Mouse (Mus musculus): ENCODE measurements around the gene Plcl2. TPM values are rescaled to one million over a fixed set of nuclear protein-coding genes. Genes with fewer than 3 reads are reported as not detected.
"Not testable (repeated sequence)": the region's sequence is repeated elsewhere in the genome, so short reads cannot be mapped to it uniquely, and the experiment has no call there.

The Plcl2 gene
- polyA plus RNA-seq, 1 experiment from 2014 or later, result 6.0 TPM

- Histone ChIP-seq H3K4me1 (peaks cover 4% of the 10 kb centered on the region), H3K4me3 (no peak overlapping the region), H3K27me3 (replicated peaks; ENCODE audit: low read depth, poor library complexity, severe bottlenecking) (no peaks in the 10 kb centered on the region), H3K36me3 (replicated peaks) (no peaks in the 10 kb centered on the region; the same call in 1 of the 2 replicates), H3K27ac (replicated peaks) (no peak overlapping the region), H3K9me3 (no peaks in the 10 kb centered on the region)
- WGBS, result 93% methylated on average over 7 of the region's 7 CpGs
- no peak for DNase-seq (ENCODE audit: low spot score)
Measured at GRCm38 (mm10) chr17:50620794-50621537, 111.8 kb downstream of the Plcl2 start.

GRCm38 (mm10) chr17:50621996-50622395 is 112.8 kb downstream of the Plcl2 start:
- H3K4me3 ChIP-seq, result no peak overlapping the region
- peaks cover 4% of the 10 kb centered on the region for H3K4me1 ChIP-seq
- H3K36me3 ChIP-seq (replicated peaks), result no peaks in the 10 kb centered on the region
- H3K27me3 ChIP-seq (replicated peaks; ENCODE audit: low read depth, poor library complexity, severe bottlenecking), result no peaks in the 10 kb centered on the region
- H3K9me3 ChIP-seq, result no peaks in the 10 kb centered on the region
- no peak overlapping the region for H3K27ac ChIP-seq (replicated peaks)
- no peak for DNase-seq (ENCODE audit: low spot score)
- 78% methylated on average over 3 of the region's 3 CpGs for WGBS

- Histone ChIP-seq H3K4me1 (peaks cover 4% of the 10 kb centered on the region), H3K36me3 (replicated peaks) (0 out of 2 replicates have a peak, but pooled peaks cover 3% of the 10 kb centered on the region), H3K9me3 (no peaks in the 10 kb centered on the region), H3K27me3 (replicated peaks; ENCODE audit: low read depth, poor library complexity, severe bottlenecking) (no peaks in the 10 kb centered on the region), H3K4me3 (no peak overlapping the region), H3K27ac (replicated peaks) (no peak overlapping the region)
- 90% methylated on average over 4 of the region's 4 CpGs for WGBS
- no peak for DNase-seq (ENCODE audit: low spot score)
Measured at GRCm38 (mm10) chr17:50625584-50625983, 116.4 kb downstream of the Plcl2 start.

GRCm38 (mm10) chr17:50627658-50628057 is 118.5 kb downstream of the Plcl2 start:
- H3K27ac ChIP-seq (replicated peaks), result no peak overlapping the region
- H3K27me3 ChIP-seq (replicated peaks; ENCODE audit: low read depth, poor library complexity, severe bottlenecking), result no peaks in the 10 kb centered on the region
- no peaks in the 10 kb centered on the region for H3K4me1 ChIP-seq
- 92% methylated on average over 3 of the region's 3 CpGs for WGBS
- no peaks in the 10 kb centered on the region for H3K9me3 ChIP-seq
- H3K36me3 ChIP-seq (replicated peaks), result 0 out of 2 replicates have a peak, but pooled peaks cover 3% of the 10 kb centered on the region
- DNase-seq (ENCODE audit: low spot score), result no peak
- H3K4me3 ChIP-seq, result no peak overlapping the region

- no peak overlapping the region for H3K27ac ChIP-seq (replicated peaks)
- H3K4me1 ChIP-seq, result no peaks in the 10 kb centered on the region
- H3K9me3 ChIP-seq, result no peaks in the 10 kb centered on the region
- H3K36me3 ChIP-seq (replicated peaks), result 0 out of 2 replicates have a peak, but pooled peaks cover 3% of the 10 kb centered on the region
- no peak for DNase-seq (ENCODE audit: low spot score)
- no peaks in the 10 kb centered on the region for H3K27me3 ChIP-seq (replicated peaks; ENCODE audit: low read depth, poor library complexity, severe bottlenecking)
- H3K4me3 ChIP-seq, result no peak overlapping the region
Measured at GRCm38 (mm10) chr17:50628716-50629115, 119.5 kb downstream of the Plcl2 start.

- H3K27me3 ChIP-seq (replicated peaks; ENCODE audit: low read depth, poor library complexity, severe bottlenecking); H3K36me3 ChIP-seq (replicated peaks); H3K27ac ChIP-seq (replicated peaks); H3K4me1 ChIP-seq; DNase-seq (ENCODE audit: low spot score); H3K9me3 ChIP-seq; H3K4me3 ChIP-seq: not testable (repeated sequence)
Measured at GRCm38 (mm10) chr17:50630992-50631391, 121.8 kb downstream of the Plcl2 start.

- no peaks in the 10 kb centered on the region for H3K36me3 ChIP-seq (replicated peaks)
- H3K4me3 ChIP-seq, result no peak overlapping the region
- no peak overlapping the region for H3K27ac ChIP-seq (replicated peaks)
- H3K27me3 ChIP-seq (replicated peaks; ENCODE audit: low read depth, poor library complexity, severe bottlenecking), result no peaks in the 10 kb centered on the region
- H3K4me1 ChIP-seq, result no peaks in the 10 kb centered on the region
- WGBS, result 83% methylated on average over 7 of the region's 7 CpGs
- H3K9me3 ChIP-seq, result no peaks in the 10 kb centered on the region
- DNase-seq (ENCODE audit: low spot score), result no peak
Measured at GRCm38 (mm10) chr17:50634008-50634871, 125.0 kb downstream of the Plcl2 start.

- Histone ChIP-seq H3K9me3 (no peaks in the 10 kb centered on the region), H3K27ac (replicated peaks) (no peak overlapping the region), H3K36me3 (replicated peaks) (peaks cover 2% of the 10 kb centered on the region; the same call in 1 of the 2 replicates), H3K4me1 (no peaks in the 10 kb centered on the region), H3K4me3 (no peak overlapping the region), H3K27me3 (replicated peaks; ENCODE audit: low read depth, poor library complexity, severe bottlenecking) (no peaks in the 10 kb centered on the region)
- no peak for DNase-seq (ENCODE audit: low spot score)
- WGBS, result 91% methylated on average over 8 of the region's 8 CpGs
Measured at GRCm38 (mm10) chr17:50635961-50636585, 126.9 kb downstream of the Plcl2 start.

GRCm38 (mm10) chr17:50638791-50639190 is 129.6 kb downstream of the Plcl2 start:
- WGBS, result 87% methylated on average over 3 of the region's 3 CpGs
- H3K36me3 ChIP-seq (replicated peaks), result peaks cover 9% of the 10 kb centered on the region; the same call in 1 of the 2 replicates
- no peak overlapping the region for H3K27ac ChIP-seq (replicated peaks)
- DNase-seq (ENCODE audit: low spot score), result no peak
- H3K9me3 ChIP-seq, result no peaks in the 10 kb centered on the region
- H3K4me3 ChIP-seq, result no peak overlapping the region
- H3K4me1 ChIP-seq, result peaks cover 8% of the 10 kb centered on the region
- H3K27me3 ChIP-seq (replicated peaks; ENCODE audit: low read depth, poor library complexity, severe bottlenecking), result no peaks in the 10 kb centered on the region

GRCm38 (mm10) chr17:50641076-50641610 is 131.9 kb downstream of the Plcl2 start:
- Histone ChIP-seq H3K27ac (replicated peaks) (no peak overlapping the region), H3K4me1 (peaks cover 12% of the 10 kb centered on the region), H3K36me3 (replicated peaks) (peaks cover 9% of the 10 kb centered on the region; the same call in 1 of the 2 replicates), H3K27me3 (replicated peaks; ENCODE audit: low read depth, poor library complexity, severe bottlenecking) (no peaks in the 10 kb centered on the region), H3K4me3 (no peak overlapping the region), H3K9me3 (no peaks in the 10 kb centered on the region)
- WGBS, result 95% methylated on average over 2 of the region's 2 CpGs
- DNase-seq (ENCODE audit: low spot score), result no peak

- no peaks in the 10 kb centered on the region for H3K9me3 ChIP-seq
- WGBS, result 89% methylated on average over 1 of the region's 1 CpGs
- no peak for DNase-seq (ENCODE audit: low spot score)
- H3K36me3 ChIP-seq (replicated peaks), result peaks cover 9% of the 10 kb centered on the region; the same call in 1 of the 2 replicates
- H3K4me3 ChIP-seq, result no peak overlapping the region
- no peak overlapping the region for H3K27ac ChIP-seq (replicated peaks)
- H3K4me1 ChIP-seq, result peaks cover 12% of the 10 kb centered on the region
- no peaks in the 10 kb centered on the region for H3K27me3 ChIP-seq (replicated peaks; ENCODE audit: low read depth, poor library complexity, severe bottlenecking)
Measured at GRCm38 (mm10) chr17:50641879-50642278, 132.7 kb downstream of the Plcl2 start.

GRCm38 (mm10) chr17:50643356-50643755 is 134.2 kb downstream of the Plcl2 start:
- Histone ChIP-seq H3K27ac (replicated peaks) (no peak overlapping the region), H3K36me3 (replicated peaks) (peaks cover 19% of the 10 kb centered on the region), H3K9me3 (peaks cover 9% of the 10 kb centered on the region; the same call in 1 of the 2 replicates), H3K27me3 (replicated peaks; ENCODE audit: low read depth, poor library complexity, severe bottlenecking) (no peaks in the 10 kb centered on the region), H3K4me3 (no peak overlapping the region), H3K4me1 (peaks cover 12% of the 10 kb centered on the region)
- WGBS, result 69% methylated on average over 6 of the region's 6 CpGs
- DNase-seq (ENCODE audit: low spot score), result no peak

Data from embryonic facial prominence, embryonic 10.5 days (tissue).